Mouse (Mus musculus) myocyte (in vitro differentiated cells): Measurements from ENCODE around the gene Gm20388.

Experiments used
- CEBPB ChIP-seq: IDR thresholded peaks from 2 replicates; pipeline ENCODE4 v1.6.1; 2011; ENCODE audit warnings: mild to moderate bottlenecking, moderate library complexity; ENCODE audit not compliant: poor library complexity, insufficient read depth, severe bottlenecking
- E2F4 ChIP-seq: IDR thresholded peaks from one replicate; pipeline ENCODE4 v1.6.1; 2011; ENCODE audit warnings: mild to moderate bottlenecking, control low read depth, moderate library complexity; ENCODE audit not compliant: insufficient read depth
- MAX ChIP-seq: IDR thresholded peaks from one replicate; pipeline ENCODE4 v1.6.1; 2011; ENCODE audit warnings: low read depth, mild to moderate bottlenecking, control low read depth
- MYOD1 ChIP-seq, 3 experiments: IDR thresholded peaks; one replicate each; pipeline ENCODE4 v1.6.1; 2011; ENCODE audit warnings: control low read depth in 2 of 3, low read depth in 2 of 3, mild to moderate bottlenecking in 2 of 3, moderate library complexity in 1 of 3; ENCODE audit not compliant: insufficient read length in 2 of 3, control insufficient read depth in 1 of 3
- MYOG ChIP-seq, 3 experiments: IDR thresholded peaks; one replicate each; pipeline ENCODE4 v1.6.1; 2011; ENCODE audit warnings: control low read depth in 2 of 3, low read depth in 2 of 3, mild to moderate bottlenecking in 2 of 3; ENCODE audit not compliant: insufficient read length in 2 of 3, control insufficient read depth in 1 of 3, insufficient read depth in 1 of 3
- POLR2A ChIP-seq: IDR thresholded peaks from one replicate; pipeline ENCODE4 v1.6.1; 2011; ENCODE audit warnings: low read depth, mild to moderate bottlenecking, control low read depth, moderate library complexity; ENCODE audit not compliant: insufficient read length
- POLR2AphosphoS2 ChIP-seq: IDR thresholded peaks from one replicate; pipeline ENCODE4 v1.6.1; 2011; ENCODE audit warnings: low read depth, control low read depth; ENCODE audit not compliant: insufficient read length
- TCF12 ChIP-seq: IDR thresholded peaks from one replicate; pipeline ENCODE4 v1.6.1; 2011; ENCODE audit warnings: mild to moderate bottlenecking, control low read depth; ENCODE audit not compliant: poor library complexity, insufficient read depth, severe bottlenecking
- TCF3 ChIP-seq: IDR thresholded peaks from one replicate; pipeline ENCODE4 v1.6.1; 2011; ENCODE audit warnings: low read depth, control low read depth; ENCODE audit not compliant: insufficient read length
- USF1 ChIP-seq: IDR thresholded peaks from one replicate; pipeline ENCODE4 v1.6.1; 2011; ENCODE audit warnings: low read depth, mild to moderate bottlenecking, control low read depth, moderate library complexity

DNA sequence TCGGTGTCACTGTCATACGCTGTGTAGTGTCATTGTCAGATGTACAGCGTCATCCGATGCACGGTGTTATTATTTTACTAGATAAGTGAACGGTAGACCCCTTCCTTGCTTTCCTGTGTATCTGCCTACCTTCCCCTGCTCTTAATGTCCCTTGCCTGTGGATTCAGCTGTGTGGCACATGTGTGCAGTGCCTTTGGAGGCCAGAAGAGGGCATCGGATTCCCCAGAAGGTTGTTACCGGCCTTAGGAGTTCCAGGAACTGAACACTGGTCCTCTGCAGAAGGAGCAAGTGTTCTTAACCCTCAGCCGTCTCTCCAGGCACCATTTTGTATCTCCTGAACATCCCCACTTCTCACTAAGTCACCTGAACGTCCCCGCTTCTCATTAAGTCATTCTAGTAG is 3907.1 kb downstream of the Gm20388 start:
- TF ChIP-seq POLR2A: no peak
- TF ChIP-seq USF1: no peak
- TF ChIP-seq MYOD1 (IDR thresholded peaks at IDR 0.05; ENCODE audit: control insufficient read depth in 1 of 3, insufficient read length in 2 of 3, low read depth in 2 of 3): no peak
- TF ChIP-seq TCF3: no peak
- TF ChIP-seq TCF12: no peak
- no peak for TF ChIP-seq MAX
- no peak for TF ChIP-seq MYOG (IDR thresholded peaks at IDR 0.05; ENCODE audit: control insufficient read depth in 1 of 3, insufficient read depth in 1 of 3, insufficient read length in 2 of 3, low read depth in 2 of 3)
- no peak for TF ChIP-seq POLR2AphosphoS2
- no peak for TF ChIP-seq CEBPB
- TF ChIP-seq E2F4: no peak
